Mouse (Mus musculus) kidney, embryonic 14.5 days (tissue): Measurements from ENCODE around the gene Ifnab. TPM values are rescaled to one million over a fixed set of nuclear protein-coding genes. Genes with fewer than 3 reads are reported as not detected.
A peak's percentile ranks its signal among the peaks of the same experiment; 100 is the strongest.

Experiments
- ATAC-seq: fragments of 200-750 bp; cut with Nextera tagmentation; 2 replicates; pipeline ENCODE4 v1.8.0; 2017; ENCODE audit warnings: moderate number of reproducible peaks, mild to moderate bottlenecking, moderate TSS enrichment, moderate library complexity; ENCODE audit not compliant: low FRiP score, low TSS enrichment
- H3K27ac ChIP-seq: fragments of 300-500 bp; sonication (generic); 2 replicates; pipeline ENCODE4 v1.5.1; 2014; ENCODE audit warnings: low read depth, mild to moderate bottlenecking, low read length, moderate library complexity, mixed read lengths
- H3K27me3 ChIP-seq: fragments of 300-500 bp; sonication (generic); 2 replicates; pipeline ENCODE4 v1.6.1; 2014; ENCODE audit warnings: mild to moderate bottlenecking, low read length; ENCODE audit not compliant: control insufficient read depth, insufficient read depth
- H3K36me3 ChIP-seq: fragments of 300-500 bp; sonication (generic); 2 replicates; pipeline ENCODE4 v1.6.1; 2014; ENCODE audit warnings: low read length, mixed read lengths; ENCODE audit not compliant: control insufficient read depth, insufficient read depth
- H3K4me1 ChIP-seq: fragments of 300-500 bp; sonication (generic); 2 replicates; pipeline ENCODE4 v1.6.1; 2014; ENCODE audit warnings: low read length, mixed read lengths; ENCODE audit not compliant: control insufficient read depth, insufficient read depth
- H3K4me2 ChIP-seq: fragments of 300-500 bp; sonication (generic); replicated peaks from 2 replicates; pipeline ENCODE4 v1.6.1; 2014; ENCODE audit warnings: low read depth, mild to moderate bottlenecking, low read length
- H3K4me3 ChIP-seq: fragments of 300-500 bp; sonication (generic); 2 replicates; pipeline ENCODE4 v1.5.1; 2014; ENCODE audit warnings: mild to moderate bottlenecking, low read length
- H3K9ac ChIP-seq: fragments of 300-500 bp; sonication (generic); 2 replicates; pipeline ENCODE4 v1.6.1; 2014; ENCODE audit warnings: low read depth, mild to moderate bottlenecking, low read length, moderate library complexity
- H3K9me3 ChIP-seq: fragments of 300-500 bp; sonication (generic); 2 replicates; pipeline ENCODE4 v1.6.1; 2016; ENCODE audit warnings: low read length; ENCODE audit not compliant: control insufficient read depth
- WGBS: fragments of 180-500 bp; shearing (Covaris S2); extraction: QIAGEN DNeasy Blood & Tissue Kit; methylation state at CpG from one replicate; pipeline ENCODE4 v1.1.7; 2014; 5-methylcytosine and 5-hydroxymethylcytosine counted together
- polyA plus RNA-seq: library from polyadenylated mRNA; unstranded; fragments of >200 nt; fragmentation: Nextera tagmentation; extraction: Ambion mirVana; gene quantifications from 2 replicates; pipeline ENCODE4 v1.2.1, GENCODE M21; 2014

The Ifnab gene
- polyA plus RNA-seq, 1 experiment from 2014 or later = not detected

GRCm38 (mm10) chr4:88714281-88714680 lies 23.1 kb upstream of the Ifnab start:
- ATAC-seq = no peak
- Histone ChIP-seq H3K27me3 (no peaks in the 10 kb centered on the region), H3K27ac (no peak overlapping the region), H3K9ac (no peak overlapping the region), H3K36me3 (peaks cover 20% of the 10 kb centered on the region), H3K4me1 (peaks cover 7% of the 10 kb centered on the region; the same call in 1 of the 2 replicates), H3K4me2 (no peak overlapping the region), H3K9me3 (no peaks in the 10 kb centered on the region), H3K4me3 (no peak overlapping the region)
- WGBS = 88% methylated on average over 1 of the region's 1 CpGs

DNA sequence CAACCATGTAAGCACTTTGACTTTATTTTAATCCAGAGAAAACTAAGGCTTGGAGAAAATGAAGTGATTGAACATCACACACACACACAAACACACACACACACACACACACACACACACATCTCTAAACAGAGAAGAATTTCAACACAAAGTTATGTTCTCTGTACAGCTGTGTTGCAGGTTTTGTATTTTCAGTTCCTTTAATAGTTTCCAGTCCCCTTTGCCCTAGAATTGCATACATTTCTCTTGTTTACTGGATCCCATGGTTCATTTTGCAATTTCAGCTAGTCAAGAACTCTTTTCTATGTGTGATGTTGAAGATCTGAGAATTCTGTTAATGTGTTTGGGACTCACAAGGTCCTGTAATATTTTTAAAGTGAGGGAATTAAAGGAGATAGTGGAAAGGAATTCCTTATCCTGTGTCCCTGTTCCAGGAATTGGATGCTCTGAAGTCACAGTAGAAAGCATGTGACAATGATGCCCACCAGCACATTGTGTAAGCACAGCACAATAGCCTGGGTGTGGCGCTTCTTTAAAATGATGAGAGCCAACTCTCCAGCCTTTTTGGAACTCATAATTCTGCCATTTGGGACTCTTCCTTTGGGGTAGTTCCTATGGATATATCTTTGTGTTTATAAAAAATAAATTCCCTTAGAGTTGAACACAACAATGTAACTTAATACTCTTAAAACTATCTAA lies 16.1 kb upstream of the Ifnab start:
- Histone ChIP-seq H3K36me3 (no peaks in the 10 kb centered on the region), H3K27ac (no peak overlapping the region), H3K9ac (no peak overlapping the region), H3K4me1 (no peaks in the 10 kb centered on the region), H3K9me3 (no peaks in the 10 kb centered on the region), H3K4me2 (no peak overlapping the region), H3K27me3 (no peaks in the 10 kb centered on the region), H3K4me3 (no peak overlapping the region)
- ATAC-seq = no peak
- 97% methylated on average over 1 of the region's 1 CpGs for WGBS

DNA sequence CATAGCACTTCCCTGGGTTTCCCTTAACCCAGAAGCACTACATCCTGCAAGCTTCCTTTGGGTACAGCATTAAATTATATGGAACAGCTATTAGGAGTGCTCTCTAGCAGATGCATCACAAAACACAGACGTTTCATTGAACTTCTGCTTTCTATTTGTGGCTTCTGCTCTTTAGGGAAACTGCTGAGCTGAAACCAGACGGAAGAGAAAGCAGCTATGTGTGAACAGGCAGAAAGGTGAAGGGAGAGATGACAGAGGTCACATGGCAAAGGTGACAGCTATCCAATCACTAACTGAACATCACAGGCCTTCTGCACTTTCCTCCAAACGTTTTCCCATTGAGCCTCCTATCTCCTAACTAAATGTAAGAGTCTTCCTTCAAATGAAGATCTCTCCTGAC lies 14.8 kb upstream of the Ifnab start:
- ATAC-seq = no peak
- no peak overlapping the region for H3K4me3 ChIP-seq
- no peaks in the 10 kb centered on the region for H3K9me3 ChIP-seq
- H3K36me3 ChIP-seq = no peaks in the 10 kb centered on the region
- H3K4me1 ChIP-seq = no peaks in the 10 kb centered on the region
- H3K9ac ChIP-seq = no peak overlapping the region
- no peak overlapping the region for H3K4me2 ChIP-seq
- WGBS = 24% methylated on average over 3 of the region's 3 CpGs
- no peaks in the 10 kb centered on the region for H3K27me3 ChIP-seq
- no peak overlapping the region for H3K27ac ChIP-seq

- no peak for ATAC-seq
- WGBS = 95% methylated on average over 1 of the region's 1 CpGs
These were observed 8.1 kb upstream of the Ifnab start for GRCm38 (mm10) chr4:88699301-88699700.

DNA sequence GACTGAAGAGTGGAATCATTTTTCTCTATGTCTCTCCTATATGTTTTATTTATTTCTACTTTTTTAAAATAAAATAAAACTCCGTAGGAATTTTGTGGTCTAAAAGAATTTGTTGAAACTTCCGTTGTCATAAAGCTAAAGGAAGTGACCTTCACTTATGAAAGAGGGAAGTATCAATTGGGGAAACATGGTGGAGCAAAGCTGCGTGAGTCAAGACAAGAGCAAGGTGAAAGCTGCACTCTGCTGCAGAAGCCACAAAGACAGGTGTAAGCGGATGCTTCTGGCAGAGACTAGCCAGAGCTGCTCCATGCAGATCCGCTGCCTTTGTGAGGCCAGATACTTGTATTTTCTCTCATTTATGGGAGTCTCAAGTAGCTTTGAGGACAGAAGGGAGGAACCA lies 7.6 kb upstream of the Ifnab start:
- H3K9ac ChIP-seq = no peak overlapping the region
- H3K27me3 ChIP-seq = no peaks in the 10 kb centered on the region
- no peaks in the 10 kb centered on the region for H3K36me3 ChIP-seq
- H3K27ac ChIP-seq = no peak overlapping the region
- H3K9me3 ChIP-seq = no peaks in the 10 kb centered on the region
- ATAC-seq = no peak
- no peak overlapping the region for H3K4me3 ChIP-seq
- 79% methylated on average over 5 of the region's 5 CpGs for WGBS
- H3K4me2 ChIP-seq = no peak overlapping the region
- no peaks in the 10 kb centered on the region for H3K4me1 ChIP-seq

More at GRCm38 (mm10) chr4:88699301-88699700, 8.1 kb upstream of the Ifnab start:
- Histone ChIP-seq H3K4me3 (no peak overlapping the region), H3K27ac (no peak overlapping the region), H3K4me2 (no peak overlapping the region), H3K9ac (no peak overlapping the region), H3K4me1 (no peaks in the 10 kb centered on the region), H3K27me3 (no peaks in the 10 kb centered on the region), H3K36me3 (no peaks in the 10 kb centered on the region), H3K9me3 (no peaks in the 10 kb centered on the region)

DNA sequence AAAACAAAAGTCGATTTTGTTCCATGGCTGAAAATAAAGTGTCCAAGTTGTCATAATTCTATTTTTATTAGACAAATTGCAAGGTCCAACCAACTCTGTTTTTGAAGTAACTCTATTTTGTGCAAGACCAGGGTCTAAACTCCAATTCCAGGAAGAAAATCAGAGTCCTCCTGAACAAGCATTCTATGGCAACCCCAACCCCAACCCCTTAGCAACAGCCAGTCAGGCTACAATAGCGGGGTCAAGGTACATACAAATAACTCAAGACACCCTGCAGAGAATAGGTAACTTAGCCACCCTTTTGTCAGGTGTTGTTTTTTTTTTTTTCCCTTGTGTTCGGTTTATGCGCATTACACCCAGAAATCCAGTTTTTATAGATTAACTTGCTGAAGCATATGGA lies 6.6 kb upstream of the Ifnab start:
- no peak for ATAC-seq

DNA sequence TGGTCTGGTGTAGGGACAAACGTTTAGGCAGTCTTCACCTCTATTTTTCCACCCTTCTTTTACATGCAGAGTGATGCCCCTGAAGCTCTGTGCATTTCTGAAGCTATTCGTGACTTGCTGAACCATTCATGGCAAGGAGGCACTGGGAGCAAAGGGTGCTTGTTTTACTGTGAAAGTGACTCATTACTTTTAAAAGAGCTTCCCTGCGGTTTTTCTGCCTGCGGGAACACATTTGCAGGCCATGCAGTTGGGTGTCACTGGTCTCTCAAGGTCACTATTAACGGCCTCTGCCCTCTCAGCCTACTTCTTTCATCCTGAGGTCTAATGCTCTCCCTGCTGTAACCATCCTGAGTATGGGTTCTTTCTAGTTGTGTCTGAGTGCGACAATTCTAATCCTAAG lies 5.9 kb upstream of the Ifnab start:
- ATAC-seq = no peak
- no peaks in the 10 kb centered on the region for H3K27me3 ChIP-seq
- H3K9me3 ChIP-seq = no peaks in the 10 kb centered on the region
- WGBS = 57% methylated on average over 6 of the region's 6 CpGs
- no peak overlapping the region for H3K4me2 ChIP-seq
- no peaks in the 10 kb centered on the region for H3K36me3 ChIP-seq
- no peaks in the 10 kb centered on the region for H3K4me1 ChIP-seq
- no peak overlapping the region for H3K27ac ChIP-seq
- no peak overlapping the region for H3K9ac ChIP-seq
- H3K4me3 ChIP-seq = no peak overlapping the region

More for the DNA sequence above, 6.6 kb upstream of the Ifnab start:
- H3K4me2 ChIP-seq = no peak overlapping the region
- H3K9me3 ChIP-seq = no peaks in the 10 kb centered on the region
- H3K27ac ChIP-seq = no peak overlapping the region
- H3K27me3 ChIP-seq = no peaks in the 10 kb centered on the region
- no peaks in the 10 kb centered on the region for H3K36me3 ChIP-seq
- H3K4me1 ChIP-seq = no peaks in the 10 kb centered on the region
- H3K9ac ChIP-seq = no peak overlapping the region
- H3K4me3 ChIP-seq = no peak overlapping the region
- 87% methylated on average over 4 of the region's 4 CpGs for WGBS

- Histone ChIP-seq H3K27me3 (no peaks in the 10 kb centered on the region), H3K4me3 (no peak overlapping the region), H3K4me1 (no peaks in the 10 kb centered on the region), H3K9ac (no peak overlapping the region), H3K36me3 (no peaks in the 10 kb centered on the region), H3K9me3 (no peaks in the 10 kb centered on the region), H3K4me2 (no peak overlapping the region), H3K27ac (no peak overlapping the region)
- 29% methylated on average over 3 of the region's 3 CpGs for WGBS
- peak; percentile 90 for ATAC-seq
These were observed 5.2 kb upstream of the Ifnab start for GRCm38 (mm10) chr4:88696237-88696884.

DNA sequence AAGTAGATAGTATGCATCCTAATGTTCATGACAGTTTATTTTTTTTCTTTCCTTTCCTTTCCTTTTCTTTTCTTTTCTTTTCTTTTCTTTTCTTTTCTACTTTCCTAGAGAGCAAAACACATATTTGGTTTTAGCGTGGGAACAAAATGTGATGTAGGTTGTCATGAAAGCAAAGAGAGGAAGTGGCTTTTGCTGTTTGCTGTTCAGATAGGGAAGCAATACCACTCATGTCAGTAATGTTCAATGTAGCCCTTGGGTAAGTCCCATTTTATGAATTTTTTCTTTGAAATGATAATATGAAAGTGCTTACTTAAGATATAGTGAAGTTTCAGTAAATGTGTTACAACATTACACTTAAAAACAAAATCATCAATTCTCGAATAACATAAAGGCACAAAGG lies 2.2 kb upstream of the Ifnab start:
- no peak overlapping the region for H3K9ac ChIP-seq
- no peaks in the 10 kb centered on the region for H3K9me3 ChIP-seq
- H3K27ac ChIP-seq = no peak overlapping the region
- no peak overlapping the region for H3K4me3 ChIP-seq
- ATAC-seq = no peak
- H3K4me1 ChIP-seq = no peaks in the 10 kb centered on the region
- no peaks in the 10 kb centered on the region for H3K27me3 ChIP-seq
- no peak overlapping the region for H3K4me2 ChIP-seq
- H3K36me3 ChIP-seq = no peaks in the 10 kb centered on the region
- WGBS = 87% methylated on average over 2 of the region's 2 CpGs
